Mouse (Mus musculus): ENCODE data around the gene Tmx2. TPM values are rescaled to one million over a fixed set of nuclear protein-coding genes. Genes with fewer than 3 reads are reported as not detected.
A peak's percentile ranks its signal among the peaks of the same experiment; 100 is the strongest.

Gene Tmx2
- polyA plus RNA-seq, 1 experiment from 2014 or later, result 189 TPM

- under 1% methylated on average over 88 of the region's 107 CpGs for WGBS
- TF ChIP-seq CTCF (IDR thresholded peaks at IDR 0.05; ENCODE audit: low read depth), result no peak
Measured at GRCm38 (mm10) chr2:84714811-84715561, 36.0 kb upstream of the Tmx2 start, which contains the start of gene Zdhhc5. TSS of gene Zdhhc5 (minus strand) at chr2:84715180.

DNA sequence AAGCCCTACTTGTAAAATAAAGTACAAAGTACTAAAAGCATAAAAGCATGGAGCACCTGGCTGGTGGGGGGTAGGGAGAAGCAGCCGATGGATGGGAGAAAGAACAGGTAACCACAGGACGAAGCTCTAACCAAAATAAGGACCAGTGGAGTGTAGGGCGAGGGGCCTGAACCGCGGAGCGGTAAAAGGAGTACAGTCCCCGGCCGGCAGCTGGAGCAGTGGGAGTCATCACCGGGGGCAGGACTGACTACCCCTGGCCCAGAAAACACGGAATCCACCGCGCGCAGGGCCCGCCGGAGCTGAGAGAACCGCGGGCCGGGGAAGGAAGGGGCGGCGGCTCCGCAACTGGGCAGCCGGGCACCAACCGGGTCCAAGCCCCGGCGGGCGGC lies 35.5 kb upstream of the Tmx2 start:
- Histone ChIP-seq H3K27ac (peak overlapping the region; percentile 98), H3K36me3 (ENCODE audit: insufficient read depth, low read length) (0 out of 2 replicates have a peak, but pooled peaks cover 7% of the 10 kb centered on the region), H3K27me3 (ENCODE audit: insufficient read depth, low read length) (no peaks in the 10 kb centered on the region), H3K9ac (ENCODE audit: low read depth, low read length) (peak overlapping the region; percentile 94), H3K4me1 (replicated peaks; ENCODE audit: insufficient read depth, low read length) (peaks cover 4% of the 10 kb centered on the region; the same call in 1 of the 2 replicates), H3K4me2 (ENCODE audit: low read length) (peak overlapping the region; percentile 83), H3K4me3 (replicated peaks; ENCODE audit: low read depth, low read length) (peak overlapping the region; percentile 98), H3K9me3 (replicated peaks; ENCODE audit: low read length) (no peaks in the 10 kb centered on the region)
- peak; percentile 35 for DNase-seq (ENCODE audit: low spot score)
- no peak for TF ChIP-seq CTCF (IDR thresholded peaks at IDR 0.05; ENCODE audit: low read depth)
- WGBS, result 2% methylated on average over 16 of the region's 26 CpGs
- no peak for ATAC-seq (replicated peaks; ENCODE audit: low FRiP score, low read depth)

More at GRCm38 (mm10) chr2:84714811-84715561, 36.0 kb upstream of the Tmx2 start, which contains the start of gene Zdhhc5:
- Histone ChIP-seq H3K4me1 (replicated peaks; ENCODE audit: insufficient read depth, low read length) (peaks cover 4% of the 10 kb centered on the region; the same call in 1 of the 2 replicates), H3K9ac (ENCODE audit: low read depth, low read length) (peak within 1 kb of the TSS; percentile 94), H3K27me3 (ENCODE audit: insufficient read depth, low read length) (no peaks in the 10 kb centered on the region), H3K9me3 (replicated peaks; ENCODE audit: low read length) (no peaks in the 10 kb centered on the region), H3K4me2 (ENCODE audit: low read length) (peak within 1 kb of the TSS; percentile 83), H3K4me3 (replicated peaks; ENCODE audit: low read depth, low read length) (peak within 1 kb of the TSS; percentile 98), H3K36me3 (ENCODE audit: insufficient read depth, low read length) (0 out of 2 replicates have a peak, but pooled peaks cover 7% of the 10 kb centered on the region), H3K27ac (peak within 1 kb of the TSS; percentile 98)
- peak; percentile 96 for ATAC-seq (replicated peaks; ENCODE audit: low FRiP score, low read depth)
- DNase-seq (ENCODE audit: low spot score), result peak; percentile 98

- TF ChIP-seq CTCF (IDR thresholded peaks at IDR 0.05; ENCODE audit: low read depth), result no peak
- Histone ChIP-seq H3K9ac (ENCODE audit: low read depth, low read length) (no peak overlapping the region), H3K9me3 (replicated peaks; ENCODE audit: low read length) (no peaks in the 10 kb centered on the region), H3K36me3 (ENCODE audit: insufficient read depth, low read length) (peaks cover 16% of the 10 kb centered on the region; the same call in 1 of the 2 replicates), H3K4me2 (ENCODE audit: low read length) (no peak overlapping the region), H3K27ac (no peak overlapping the region), H3K4me3 (replicated peaks; ENCODE audit: low read depth, low read length) (no peak overlapping the region), H3K4me1 (replicated peaks; ENCODE audit: insufficient read depth, low read length) (peaks cover 4% of the 10 kb centered on the region; the same call in 1 of the 2 replicates), H3K27me3 (ENCODE audit: insufficient read depth, low read length) (no peaks in the 10 kb centered on the region)
- ATAC-seq (replicated peaks; ENCODE audit: low FRiP score, low read depth), result no peak
- WGBS, result 95% methylated on average over 2 of the region's 2 CpGs
- no peak for DNase-seq (ENCODE audit: low spot score)
Measured at GRCm38 (mm10) chr2:84711898-84712297, 33.0 kb upstream of the Tmx2 start.

GRCm38 (mm10) chr2:84707523-84707922 lies 28.6 kb upstream of the Tmx2 start:
- ATAC-seq (replicated peaks; ENCODE audit: low FRiP score, low read depth) (no peak), DNase-seq (ENCODE audit: low spot score) (no peak)
- Histone ChIP-seq H3K36me3 (ENCODE audit: insufficient read depth, low read length) (peaks cover 18% of the 10 kb centered on the region; the same call in 1 of the 2 replicates), H3K9me3 (replicated peaks; ENCODE audit: low read length) (no peaks in the 10 kb centered on the region), H3K9ac (ENCODE audit: low read depth, low read length) (peak overlapping the region; percentile 43; the same call in 1 of the 2 replicates), H3K27me3 (ENCODE audit: insufficient read depth, low read length) (no peaks in the 10 kb centered on the region), H3K27ac (no peak overlapping the region), H3K4me3 (replicated peaks; ENCODE audit: low read depth, low read length) (no peak overlapping the region), H3K4me1 (replicated peaks; ENCODE audit: insufficient read depth, low read length) (no peaks in the 10 kb centered on the region), H3K4me2 (ENCODE audit: low read length) (no peak overlapping the region)
- 29% methylated on average over 1 of the region's 1 CpGs for WGBS
- TF ChIP-seq CTCF (IDR thresholded peaks at IDR 0.05; ENCODE audit: low read depth), result no peak

- 89% methylated on average over 1 of the region's 1 CpGs for WGBS
- Histone ChIP-seq H3K4me2 (ENCODE audit: low read length) (no peak overlapping the region), H3K9ac (ENCODE audit: low read depth, low read length) (no peak overlapping the region), H3K36me3 (ENCODE audit: insufficient read depth, low read length) (peaks cover 17% of the 10 kb centered on the region), H3K27me3 (ENCODE audit: insufficient read depth, low read length) (no peaks in the 10 kb centered on the region), H3K27ac (0 out of 2 replicates have a peak overlapping the region, but pooled peaks have one; percentile 48), H3K4me1 (replicated peaks; ENCODE audit: insufficient read depth, low read length) (no peaks in the 10 kb centered on the region), H3K4me3 (replicated peaks; ENCODE audit: low read depth, low read length) (no peak overlapping the region), H3K9me3 (replicated peaks; ENCODE audit: low read length) (no peaks in the 10 kb centered on the region)
- DNase-seq (ENCODE audit: low spot score), result no peak
- ATAC-seq (replicated peaks; ENCODE audit: low FRiP score, low read depth), result no peak
- no peak for TF ChIP-seq CTCF (IDR thresholded peaks at IDR 0.05; ENCODE audit: low read depth)
Measured at GRCm38 (mm10) chr2:84705295-84705694, 26.4 kb upstream of the Tmx2 start.

- Histone ChIP-seq H3K36me3 (ENCODE audit: insufficient read depth, low read length) (peaks cover 15% of the 10 kb centered on the region), H3K27me3 (ENCODE audit: insufficient read depth, low read length) (no peaks in the 10 kb centered on the region), H3K27ac (peak overlapping the region; percentile 70), H3K4me3 (replicated peaks; ENCODE audit: low read depth, low read length) (no peak overlapping the region), H3K9me3 (replicated peaks; ENCODE audit: low read length) (no peaks in the 10 kb centered on the region), H3K4me2 (ENCODE audit: low read length) (0 out of 2 replicates have a peak overlapping the region, but pooled peaks have one; percentile 15), H3K4me1 (replicated peaks; ENCODE audit: insufficient read depth, low read length) (no peaks in the 10 kb centered on the region), H3K9ac (ENCODE audit: low read depth, low read length) (no peak overlapping the region)
- ATAC-seq (replicated peaks; ENCODE audit: low FRiP score, low read depth), result peak; percentile 66; the same call in 1 of the 2 replicates
- no peak for TF ChIP-seq CTCF (IDR thresholded peaks at IDR 0.05; ENCODE audit: low read depth)
- DNase-seq (ENCODE audit: low spot score), result peak; percentile 39
- 53% methylated on average over 5 of the region's 5 CpGs for WGBS
Measured at GRCm38 (mm10) chr2:84704329-84704728, 25.4 kb upstream of the Tmx2 start.
